Mouse (Mus musculus) layer of hippocampus, adult 9-11 months (tissue): ENCODE data around the gene Atg7.

Source experiments
- DNase-seq: peaks from one replicate; pipeline ENCODE4 v3.0.0; 2022

The Atg7 gene

DNA sequence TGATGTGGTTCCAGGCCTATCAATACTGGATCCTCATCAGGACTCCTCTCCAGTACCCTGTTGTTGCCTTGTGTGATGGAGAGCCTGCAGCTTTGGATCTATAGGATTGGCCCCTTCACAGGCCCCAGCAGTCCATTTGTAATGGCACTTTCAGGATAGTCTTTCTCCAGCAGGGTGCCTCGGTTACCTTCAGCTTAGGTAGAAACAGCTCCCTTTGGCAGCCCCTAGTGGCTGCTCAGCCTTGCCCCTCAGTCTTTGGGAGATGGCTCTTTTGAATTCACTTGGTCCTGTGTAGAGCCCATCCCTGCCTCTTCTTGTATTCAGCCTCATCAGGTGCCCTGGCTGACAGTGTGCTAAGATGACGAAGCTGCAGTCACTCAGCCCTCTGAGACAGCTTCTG is 184.0 kb downstream of the Atg7 start:
- DNase-seq: no peak

DNA sequence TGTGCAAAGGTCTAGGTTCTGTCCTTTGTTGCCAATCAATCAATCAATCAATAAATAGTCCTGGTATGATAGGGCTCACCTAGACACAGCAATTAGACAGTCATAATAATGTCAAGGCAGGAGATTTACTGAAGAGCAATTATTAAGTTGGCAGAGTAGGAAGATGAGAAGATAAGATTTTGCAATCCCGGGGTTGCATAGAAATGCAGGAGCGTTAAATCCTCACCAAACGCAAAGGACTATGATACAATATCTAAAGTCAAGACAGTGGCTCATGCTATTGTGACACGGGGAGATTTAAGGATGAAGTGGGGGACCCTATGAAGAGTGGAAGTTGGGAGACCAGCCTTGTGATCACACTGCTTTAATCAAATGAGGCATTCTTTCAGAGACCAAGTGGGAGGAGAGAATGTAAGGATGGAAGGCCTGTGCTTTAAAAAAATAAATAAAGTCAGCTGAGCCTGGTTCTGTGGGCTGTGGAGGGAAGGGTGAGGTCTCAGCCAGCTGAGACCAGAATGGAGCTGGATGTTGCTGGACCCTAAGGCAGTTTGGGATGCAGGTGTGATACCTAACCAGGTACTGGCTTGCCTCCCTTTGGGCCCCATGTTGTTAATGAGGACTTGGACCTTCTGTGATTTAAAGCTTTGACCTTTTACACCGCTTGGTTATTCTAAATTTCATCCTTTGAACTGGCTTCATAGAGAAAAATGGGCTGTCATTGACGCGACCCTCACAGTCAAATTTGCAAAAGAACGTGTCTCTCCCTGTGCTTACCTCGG is 187.0 kb downstream of the Atg7 start:
- DNase-seq: no peak

DNA sequence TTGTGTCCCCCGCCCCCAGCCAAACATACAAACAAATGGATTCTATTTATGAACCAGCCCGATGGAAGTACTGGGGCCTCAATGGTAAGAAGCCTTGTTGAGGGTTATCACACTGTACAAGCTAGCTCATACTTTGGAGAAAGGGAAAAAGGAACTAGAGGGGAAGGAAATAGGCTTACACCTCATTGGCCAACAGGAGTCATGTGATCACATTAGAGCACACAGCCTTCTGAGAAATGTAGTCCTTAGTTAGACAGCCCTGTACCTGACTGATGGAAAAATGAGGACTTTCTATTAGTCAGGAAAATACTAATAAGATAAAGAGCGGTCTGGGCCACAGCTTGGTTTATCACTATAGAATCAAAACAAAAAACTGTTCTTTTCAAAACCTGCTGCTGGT is 188.9 kb downstream of the Atg7 start:
- no peak for DNase-seq

DNA sequence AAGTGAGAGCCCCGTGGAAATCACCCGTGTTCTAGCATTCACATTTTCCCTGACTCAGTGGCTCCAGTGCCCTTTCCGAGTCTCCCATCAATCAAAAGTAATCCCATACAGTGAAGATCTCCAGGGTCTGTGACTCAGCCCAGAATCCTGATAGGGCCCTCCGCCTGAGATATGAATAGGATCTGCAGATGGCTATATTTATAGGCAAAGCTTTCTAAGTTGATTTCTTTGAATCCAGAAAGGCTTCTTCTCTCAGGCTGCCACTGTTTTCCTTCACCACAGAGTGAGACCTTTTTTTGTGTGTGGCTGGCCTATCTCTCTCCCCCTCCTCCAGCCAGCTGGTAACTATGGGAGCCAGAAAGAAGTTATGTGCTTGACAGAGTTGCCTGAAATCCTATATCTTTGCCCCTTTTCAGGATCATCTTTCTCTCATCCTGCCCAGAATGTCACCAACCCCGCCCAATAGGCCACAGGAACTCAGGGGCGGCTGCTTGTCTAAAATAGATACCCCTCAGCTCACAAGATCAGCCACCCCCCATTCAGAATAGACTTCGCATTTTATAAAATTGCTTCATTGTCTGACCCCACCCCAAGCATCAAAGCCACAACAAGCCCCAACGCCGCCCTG is 190.3 kb downstream of the Atg7 start:
- no peak for DNase-seq

DNA sequence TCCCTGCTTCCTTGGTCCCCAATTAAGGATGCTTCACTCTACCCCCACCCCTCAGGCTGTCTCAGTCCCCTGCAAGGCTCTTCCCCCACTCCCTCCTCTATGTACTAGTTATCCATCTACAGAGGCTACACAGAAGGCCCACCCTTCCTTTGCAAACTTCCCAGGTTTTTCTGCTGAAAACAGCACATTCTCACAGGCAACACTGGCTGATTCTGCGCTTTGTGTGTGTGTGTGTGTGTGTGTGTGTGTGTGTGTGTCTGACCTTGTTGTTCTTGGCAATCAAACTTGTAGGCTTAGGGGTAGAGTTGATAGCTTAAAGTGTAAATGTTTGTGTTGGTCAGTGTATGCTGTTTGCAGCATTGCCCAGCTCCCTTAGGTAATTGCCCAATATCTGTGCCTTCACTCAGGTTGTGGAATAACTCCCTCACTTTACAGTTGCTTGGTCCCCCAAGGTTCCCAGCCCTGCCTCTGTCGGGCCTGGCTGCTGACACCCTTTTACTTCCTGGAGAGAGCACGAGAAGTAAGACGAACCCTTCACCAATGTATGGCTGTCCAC is 191.0 kb downstream of the Atg7 start:
- no peak for DNase-seq

DNA sequence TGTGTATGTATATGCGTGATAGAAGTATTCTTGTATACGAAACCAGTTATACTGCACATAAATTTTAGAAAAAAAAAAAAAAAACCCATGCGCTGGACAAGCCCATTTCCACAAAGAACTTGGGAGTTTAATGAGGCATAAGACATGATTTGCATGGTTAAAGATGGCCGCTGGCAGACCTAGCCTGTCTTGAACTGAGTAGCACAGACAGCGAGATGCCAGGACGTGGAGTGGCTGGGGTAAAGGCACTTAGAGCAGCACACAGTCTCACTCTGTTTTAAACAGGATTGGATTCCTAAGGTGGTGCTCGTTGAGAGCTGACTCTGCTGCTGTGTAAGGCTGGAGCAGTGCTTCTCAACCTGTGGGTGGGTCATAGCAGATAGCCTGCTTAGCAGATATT is 192.4 kb downstream of the Atg7 start:
- DNase-seq: no peak

DNA sequence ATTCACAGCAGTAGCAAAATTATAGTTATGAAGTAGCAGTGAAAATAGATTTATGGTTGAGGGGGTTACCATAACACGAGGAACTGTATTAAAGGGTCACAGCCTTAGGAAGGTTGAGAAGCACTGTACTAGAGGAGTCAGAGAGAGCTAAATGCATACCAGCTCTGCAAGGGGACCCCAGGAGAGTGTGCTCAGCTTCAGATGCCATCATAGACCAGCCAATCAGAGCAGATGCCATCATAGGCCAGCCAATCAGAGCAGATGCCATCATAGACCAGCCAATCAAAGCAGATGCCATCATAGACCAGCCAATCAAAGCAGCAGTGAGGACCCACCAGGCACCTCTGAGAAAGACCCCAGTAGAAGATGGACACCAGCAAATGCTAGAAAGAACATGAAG is 192.9 kb downstream of the Atg7 start:
- no peak for DNase-seq

DNA sequence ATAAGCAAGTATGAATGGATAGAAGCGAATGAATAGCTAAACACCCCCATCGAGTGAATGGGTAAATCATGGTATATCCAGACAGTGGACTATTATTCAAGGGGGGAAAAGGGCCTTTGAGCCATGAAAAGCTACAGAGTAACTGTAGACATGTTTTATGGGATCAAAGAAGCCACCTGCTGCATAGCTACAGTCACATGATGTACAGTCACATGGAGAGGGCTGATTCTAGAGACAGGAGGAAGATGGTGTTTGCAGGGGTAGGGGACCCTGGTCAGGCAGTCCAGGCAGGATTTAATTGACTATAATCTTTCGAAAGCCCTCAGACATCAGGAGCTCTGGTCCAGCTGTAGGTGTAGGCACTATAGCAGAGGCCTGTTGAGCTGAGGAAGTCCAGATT is 193.5 kb downstream of the Atg7 start:
- DNase-seq: no peak

DNA sequence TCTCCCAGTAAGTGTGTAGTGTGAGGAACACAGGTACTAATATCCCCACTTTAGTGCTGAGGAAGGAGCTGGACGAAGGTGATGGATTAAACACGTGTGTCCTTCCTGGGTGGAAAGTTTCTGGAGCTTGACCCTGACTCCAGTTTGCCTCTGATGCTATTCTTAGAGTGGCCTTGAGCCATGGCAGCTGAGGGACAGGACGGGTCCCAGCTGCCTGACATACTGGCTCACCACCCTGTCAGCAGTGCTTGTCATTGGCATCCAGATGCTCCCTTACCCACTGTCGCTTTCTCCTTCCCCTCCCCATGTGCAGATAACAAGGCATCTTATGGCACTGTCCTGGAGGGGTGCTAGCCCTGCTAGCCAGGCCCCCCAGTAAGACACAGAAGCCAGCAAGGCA is 196.0 kb downstream of the Atg7 start:
- no peak for DNase-seq

DNA sequence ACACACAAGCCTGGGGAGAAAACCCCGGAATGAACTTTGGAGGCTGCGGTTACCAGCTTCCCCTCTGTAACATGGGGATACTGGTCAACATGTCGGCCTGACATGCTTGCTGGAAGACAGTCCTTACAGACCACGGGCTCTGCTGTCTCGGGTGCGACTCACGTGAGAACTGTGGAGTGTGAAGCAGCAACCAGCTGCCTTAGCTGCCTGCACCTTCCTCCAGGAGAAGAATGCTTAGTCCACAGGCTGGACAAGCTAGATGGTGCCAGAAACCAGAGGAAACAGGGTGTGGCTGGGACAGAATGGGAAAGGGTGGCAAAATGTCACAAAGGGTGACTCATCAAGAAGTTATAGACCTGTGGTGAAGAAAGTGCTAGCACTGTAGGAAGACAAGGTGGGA is 197.1 kb downstream of the Atg7 start:
- no peak for DNase-seq

DNA sequence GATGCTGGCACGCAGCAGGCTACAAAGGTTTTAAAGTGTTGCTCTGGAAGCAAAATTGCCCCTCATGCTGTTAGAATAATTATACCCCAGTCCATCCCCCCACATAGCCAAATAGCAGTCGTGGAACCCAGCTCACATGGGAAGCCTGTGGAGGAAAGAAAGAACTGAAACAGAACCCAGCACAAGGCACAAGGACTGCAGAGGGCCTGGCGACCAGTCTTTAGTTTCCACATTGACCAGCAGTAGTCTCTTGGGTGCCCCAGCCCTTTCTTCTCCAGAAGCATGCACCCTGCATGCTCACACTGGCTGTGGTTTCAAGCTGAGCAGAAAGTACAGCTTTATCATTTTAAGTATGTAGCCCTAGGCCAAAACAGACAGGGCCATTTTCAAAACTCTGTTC is 199.2 kb downstream of the Atg7 start:
- no peak for DNase-seq

DNA sequence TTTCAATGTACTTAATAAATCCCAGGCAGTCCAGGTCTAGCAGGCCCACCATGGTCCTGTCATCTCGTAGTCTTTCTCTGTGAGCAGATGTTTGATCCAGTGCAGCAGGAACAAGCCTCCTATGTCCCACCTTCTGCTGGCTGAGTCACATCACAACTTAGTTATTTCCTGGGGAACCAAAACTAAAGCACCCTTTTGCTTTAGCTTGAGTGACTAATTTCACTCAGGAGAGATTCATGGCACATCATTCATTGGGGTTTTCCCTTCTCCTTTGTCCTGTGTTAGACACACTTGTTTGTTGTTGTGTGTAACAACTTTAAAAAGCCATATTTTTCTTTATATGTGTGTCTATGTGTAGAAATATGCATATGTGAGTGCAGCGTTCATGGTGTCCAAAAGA is 200.0 kb downstream of the Atg7 start:
- no peak for DNase-seq

DNA sequence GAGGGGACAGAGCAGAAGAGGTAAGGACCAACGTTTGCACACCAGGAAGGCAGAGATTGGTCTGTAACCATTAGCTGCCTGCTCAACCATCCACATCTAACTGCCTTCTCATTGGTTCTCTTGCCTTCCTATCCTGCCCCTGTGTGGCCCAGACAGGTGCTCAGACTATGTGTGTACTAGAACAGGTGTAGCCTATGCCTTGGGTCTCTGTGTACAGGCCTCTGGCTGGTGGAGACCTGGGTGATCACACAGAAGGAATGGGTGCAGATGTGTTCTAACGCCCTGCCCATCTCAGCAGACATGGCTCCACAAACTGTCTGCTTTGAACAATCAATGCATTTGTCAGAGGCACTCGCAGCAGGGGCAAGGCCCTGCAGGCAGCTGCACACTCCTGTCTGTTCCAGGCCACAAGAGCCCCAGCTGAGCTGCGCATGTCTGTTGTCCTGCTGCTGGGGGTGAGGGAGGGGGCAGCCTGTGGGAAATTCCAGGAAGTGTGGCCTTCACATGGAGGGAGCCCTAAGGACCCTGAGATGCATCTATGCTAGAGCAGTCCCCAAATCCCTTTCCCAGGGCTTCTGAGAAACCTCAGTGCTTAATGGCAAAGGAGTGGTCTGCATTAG is 203.4 kb downstream of the Atg7 start:
- DNase-seq: peak; percentile 54

DNA sequence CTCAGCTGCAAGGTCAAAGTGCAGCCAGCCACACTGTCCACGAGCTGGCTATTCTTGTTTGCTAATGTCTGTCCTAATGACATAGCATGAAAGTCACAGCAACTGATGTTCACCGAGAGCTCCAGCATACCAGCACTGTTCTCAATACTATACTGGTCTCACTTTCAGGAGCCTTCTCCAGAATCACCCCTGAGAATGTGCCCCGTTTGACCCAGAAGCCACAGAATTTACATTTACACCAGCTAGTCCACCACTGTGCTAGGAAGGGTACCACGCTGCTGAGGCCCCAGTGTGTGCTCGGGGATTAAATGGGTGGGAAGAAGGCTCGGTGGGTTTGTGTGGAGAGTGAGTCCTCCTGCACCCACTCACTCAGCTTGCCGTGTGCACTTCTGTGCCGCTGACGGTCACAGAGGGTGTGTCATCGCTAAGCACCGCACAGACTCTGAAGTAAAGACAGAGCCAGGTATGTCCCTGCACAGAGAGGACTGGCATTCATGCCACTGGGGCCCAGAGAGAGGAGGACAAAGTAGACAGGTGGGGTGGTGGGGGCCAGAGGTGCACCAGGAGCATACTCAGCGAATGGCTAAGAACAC is 204.8 kb downstream of the Atg7 start:
- DNase-seq: no peak

DNA sequence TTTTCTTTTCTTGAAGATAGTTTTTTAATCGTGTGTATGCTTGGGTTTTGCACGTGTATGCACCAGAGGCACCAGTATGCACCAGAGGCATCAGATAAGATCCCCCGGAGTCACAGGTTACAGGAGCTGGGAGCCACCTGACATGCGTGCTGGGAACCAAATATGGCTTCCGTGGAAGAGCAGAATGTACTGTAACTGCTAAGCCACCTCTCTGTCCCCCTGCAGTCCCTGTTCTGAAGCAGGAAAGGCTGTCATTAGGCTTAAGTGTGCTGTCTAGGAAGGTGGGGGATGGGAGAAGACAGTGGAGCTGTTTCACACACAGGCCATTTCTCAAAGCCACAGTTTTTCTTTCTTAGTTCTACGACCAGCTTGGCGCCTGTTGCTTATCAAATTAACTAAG is 205.9 kb downstream of the Atg7 start:
- DNase-seq: no peak

DNA sequence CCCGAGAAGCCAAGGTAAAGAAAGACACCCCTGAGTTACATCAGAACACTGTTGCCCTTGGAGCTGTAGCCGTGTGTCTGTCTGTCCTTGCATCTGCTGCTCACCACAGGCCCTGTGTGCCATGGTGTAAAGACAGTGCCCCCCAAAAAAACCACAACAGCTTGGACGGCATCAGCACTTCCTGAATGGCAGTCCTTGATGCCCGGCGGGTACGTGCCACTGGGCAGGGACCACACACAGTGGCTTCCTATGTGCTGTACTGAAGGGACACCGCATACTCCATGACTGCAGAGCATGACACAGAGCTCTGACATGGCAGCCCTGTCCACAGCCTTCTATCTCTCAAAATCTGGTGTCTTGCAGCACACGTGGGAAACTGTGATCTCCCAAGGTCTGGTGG is 206.9 kb downstream of the Atg7 start:
- no peak for DNase-seq

DNA sequence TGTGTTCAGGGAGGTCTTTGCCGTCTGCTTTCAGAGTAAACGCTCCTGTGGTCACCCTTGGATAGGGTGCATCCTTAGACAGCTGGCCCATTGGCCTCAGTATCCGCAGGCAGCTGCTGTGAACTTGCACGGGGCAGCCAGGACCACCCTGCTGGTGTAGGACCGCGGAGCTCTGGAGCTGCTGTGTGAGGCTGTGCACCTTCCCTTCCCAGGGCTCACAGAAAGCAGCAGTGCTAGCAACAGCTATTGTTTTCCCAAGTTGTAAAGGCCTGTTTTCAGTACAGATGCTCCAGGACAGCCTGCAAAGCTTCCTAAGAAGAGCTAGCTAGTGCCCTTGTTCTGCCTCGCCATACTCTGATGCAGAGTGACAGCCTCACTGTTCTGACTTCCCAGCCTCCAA is 208.8 kb downstream of the Atg7 start:
- DNase-seq: no peak

DNA sequence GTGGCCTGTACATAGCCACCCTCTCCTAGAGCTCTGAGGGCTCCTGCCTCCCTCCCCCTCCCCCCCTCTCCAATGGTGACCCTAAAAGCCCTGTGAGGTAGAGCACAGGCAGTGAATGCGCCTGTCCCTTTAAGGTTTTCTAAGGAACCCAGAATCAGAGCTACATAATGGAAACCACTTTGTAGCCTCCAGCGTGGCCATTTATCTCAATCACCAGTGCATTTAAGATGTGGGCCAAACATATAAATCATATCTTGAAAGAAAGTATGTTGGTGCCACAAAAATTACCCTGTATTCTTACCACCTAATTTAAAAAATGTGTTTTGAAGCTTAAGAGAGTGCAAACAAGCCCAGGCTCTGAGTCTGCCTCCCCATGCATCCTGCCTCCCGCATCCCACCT is 209.8 kb downstream of the Atg7 start:
- no peak for DNase-seq

DNA sequence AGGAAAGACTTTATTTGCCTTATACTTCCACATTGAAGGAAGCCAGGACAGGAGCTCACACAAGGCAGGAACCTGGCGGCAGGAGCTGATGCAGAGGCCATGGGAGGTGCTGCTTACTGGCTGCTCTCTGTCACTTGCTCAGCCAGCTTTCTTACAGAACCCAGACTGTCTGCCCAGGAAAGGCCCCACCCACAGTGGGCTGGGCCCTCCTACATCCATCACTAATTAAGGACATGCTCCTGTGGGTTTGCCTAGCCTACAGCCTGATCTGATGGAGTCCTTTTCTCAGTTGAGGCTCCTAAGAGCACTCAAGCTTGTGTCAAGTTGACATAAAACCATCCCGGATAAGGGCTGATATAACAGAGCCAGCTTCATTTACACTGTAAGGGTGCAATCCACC is 211.5 kb downstream of the Atg7 start:
- no peak for DNase-seq

DNA sequence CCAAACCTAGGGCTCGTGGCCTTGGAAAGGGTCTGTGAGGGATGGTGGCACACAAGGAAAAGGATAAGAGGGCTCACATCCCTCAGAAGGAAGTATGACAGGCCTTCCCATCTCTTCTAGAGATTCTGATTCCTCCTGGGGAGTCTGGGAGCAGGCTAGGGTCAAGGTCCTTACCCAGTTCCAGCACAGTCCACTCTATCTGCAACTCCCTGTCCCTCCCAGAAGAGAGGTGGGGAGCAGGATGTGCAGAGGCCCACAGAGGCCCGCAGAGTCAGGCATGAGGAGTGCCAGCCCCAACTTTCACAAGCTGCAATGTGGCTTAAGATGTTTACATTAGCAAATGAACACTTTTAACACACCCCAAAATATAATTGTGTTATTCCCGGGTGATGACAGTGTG is 212.7 kb downstream of the Atg7 start:
- DNase-seq: no peak

DNA sequence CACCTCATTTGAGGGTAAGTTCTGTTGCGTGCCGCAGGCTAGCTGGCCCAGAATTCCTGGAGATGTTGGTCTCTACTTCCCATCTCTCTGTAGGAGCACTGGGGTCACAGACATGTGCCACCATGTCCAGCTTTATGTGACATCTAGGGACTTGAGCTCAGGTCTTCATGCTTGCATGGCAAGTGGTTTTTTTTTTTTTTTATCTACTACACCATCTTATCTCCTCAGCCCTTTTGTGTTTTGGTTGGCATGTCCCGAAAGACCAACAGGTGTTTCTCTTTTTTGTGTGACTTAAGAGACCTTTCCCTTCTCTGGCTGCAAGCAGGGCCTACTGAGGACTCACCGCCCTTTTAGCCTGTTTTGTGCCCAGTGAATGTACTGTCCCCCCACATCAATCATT is 213.6 kb downstream of the Atg7 start:
- no peak for DNase-seq

DNA sequence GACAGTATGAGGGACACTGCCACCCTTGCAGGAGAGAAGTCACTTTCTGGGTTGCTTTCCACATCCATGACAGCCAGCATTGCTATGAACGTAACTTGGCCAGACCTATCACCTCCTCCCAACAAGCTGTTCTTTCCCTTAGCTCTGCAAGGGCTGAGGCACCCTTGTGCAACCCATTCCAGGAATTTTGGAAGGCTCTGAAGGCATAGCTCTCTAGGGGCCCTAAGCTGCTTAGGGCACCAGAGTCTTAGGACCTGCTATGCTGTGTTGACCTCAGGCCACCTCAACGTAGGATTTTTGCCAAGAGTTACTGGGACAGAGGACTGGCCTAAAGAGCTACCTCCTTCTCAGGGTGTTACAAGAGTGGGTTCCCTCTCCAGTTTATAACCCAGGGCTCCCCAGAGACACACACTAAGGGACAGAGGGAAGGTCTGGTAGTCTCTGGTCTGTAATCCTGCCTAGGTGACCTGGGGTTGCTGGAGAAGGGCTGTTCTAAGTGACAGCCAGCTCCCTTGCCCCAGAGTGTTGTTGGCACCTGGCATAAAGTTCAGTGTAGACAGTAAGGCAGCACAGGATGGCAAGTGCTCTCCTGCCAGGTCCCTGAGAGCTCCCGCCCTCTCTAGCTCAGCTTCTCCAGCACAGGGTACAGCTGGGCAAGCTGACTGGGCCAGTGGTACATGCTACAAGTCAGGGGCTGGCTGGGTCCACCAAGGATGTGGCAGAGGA is 215.3 kb downstream of the Atg7 start:
- no peak for DNase-seq

DNA sequence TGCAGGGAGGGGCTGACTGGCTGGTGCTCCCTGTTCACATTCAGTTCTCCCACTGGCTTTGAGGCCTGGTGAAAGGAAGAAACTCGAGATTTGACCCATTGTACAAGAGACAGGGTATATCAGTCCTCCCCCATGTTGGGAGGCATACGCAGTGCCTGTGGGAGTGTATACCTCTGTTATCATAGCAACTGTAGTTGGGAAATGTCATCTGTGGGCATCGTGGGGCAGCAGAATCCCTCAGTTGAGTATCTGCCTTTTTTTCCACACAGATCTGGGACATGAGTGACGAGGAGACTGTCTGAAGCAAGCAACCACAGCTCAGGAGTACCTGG is 215.8 kb downstream of the Atg7 start:
- peak; percentile 41 for DNase-seq
